Mouse (Mus musculus) spleen, adult 2 months (tissue): ENCODE measurements around the gene Shf. TPM values are rescaled to one million over a fixed set of nuclear protein-coding genes. Genes with fewer than 3 reads are reported as not detected.
"Not testable (repeated sequence)": the region's sequence is repeated elsewhere in the genome, so short reads cannot be mapped to it uniquely, and the experiment has no call there.

Experiments used
- DNase-seq, 2 experiments: peaks; one replicate each; pipeline versions ENCODE4 v3.0.0 to v3.0.0-alpha.2; 2012 to 2021; ENCODE audit warnings: low spot score in 2 of 2, low read depth in 1 of 2
- H3K27ac ChIP-seq: fragments of 200-500 bp; 2 replicates; pipeline ENCODE4 v1.5.1; 2012; ENCODE audit warnings: low read length, inconsistent platforms; ENCODE audit not compliant: insufficient read depth
- H3K27me3 ChIP-seq: fragments of 200-500 bp; 2 replicates; pipeline ENCODE4 v1.6.1; 2012; ENCODE audit warnings: mild to moderate bottlenecking, moderate library complexity, low read length, inconsistent platforms; ENCODE audit not compliant: control insufficient read depth, insufficient read depth
- H3K36me3 ChIP-seq: fragments of 200-500 bp; 2 replicates; pipeline ENCODE4 v1.6.1; 2012; ENCODE audit warnings: mild to moderate bottlenecking, low read length, inconsistent platforms; ENCODE audit not compliant: control insufficient read depth, insufficient read depth
- H3K4me1 ChIP-seq: fragments of 200-500 bp; 2 replicates; pipeline ENCODE4 v1.6.1; 2011; ENCODE audit warnings: inconsistent platforms; ENCODE audit not compliant: control insufficient read depth, insufficient read depth, insufficient read length
- H3K4me3 ChIP-seq: fragments of 200-500 bp; 2 replicates; pipeline ENCODE4 v1.5.1; 2011; ENCODE audit warnings: mild to moderate bottlenecking, inconsistent platforms; ENCODE audit not compliant: insufficient read depth, insufficient read length; ENCODE audit errors: extremely low read depth
- CTCF ChIP-seq: fragments of 200-500 bp; IDR thresholded peaks from 2 replicates; pipeline ENCODE4 v1.5.1; 2011; ENCODE audit warnings: mild to moderate bottlenecking, inconsistent platforms; ENCODE audit not compliant: insufficient read depth, insufficient read length, insufficient replicate concordance; ENCODE audit errors: extremely low read depth
- POLR2A ChIP-seq: fragments of 200-500 bp; IDR thresholded peaks from 2 replicates; pipeline ENCODE4 v1.6.1; 2011; ENCODE audit warnings: low read depth, low read length, inconsistent platforms
- WGBS: fragments of 180-500 bp; shearing (Covaris S2); methylation state at CpG from one replicate; pipeline ENCODE4 v1.1.7; 2018; 5-methylcytosine and 5-hydroxymethylcytosine counted together
- polyA plus RNA-seq: library from polyadenylated mRNA; depleted of rRNA; stranded (reverse); fragments of >200 nt; gene quantifications from 2 replicates; pipeline ENCODE4 v1.2.3, GENCODE M21; 2012

Shf gene
- polyA plus RNA-seq, 1 experiment: 4.3 TPM

- no peaks in the 10 kb centered on the region for H3K27me3 ChIP-seq
- H3K36me3 ChIP-seq: no peaks in the 10 kb centered on the region
- TF ChIP-seq POLR2A (no peak), CTCF (no peak)
- H3K4me3 ChIP-seq: no peak overlapping the region
- 86% methylated on average over 21 of the region's 21 CpGs for WGBS
- H3K27ac ChIP-seq: no peak overlapping the region
- H3K4me1 ChIP-seq: no peaks in the 10 kb centered on the region
- DNase-seq: no peak
These were observed 31.7 kb downstream of the Shf start for GRCm38 (mm10) chr2:122337291-122337690.

GRCm38 (mm10) chr2:122334170-122334569, 34.8 kb downstream of the Shf start:
- TF ChIP-seq POLR2A (no peak), CTCF (no peak)
- no peak overlapping the region for H3K4me3 ChIP-seq
- no peaks in the 10 kb centered on the region for H3K4me1 ChIP-seq
- 63% methylated on average over 3 of the region's 3 CpGs for WGBS
- no peaks in the 10 kb centered on the region for H3K36me3 ChIP-seq
- H3K27me3 ChIP-seq: no peaks in the 10 kb centered on the region
- no peak overlapping the region for H3K27ac ChIP-seq
- no peak for DNase-seq

DNA sequence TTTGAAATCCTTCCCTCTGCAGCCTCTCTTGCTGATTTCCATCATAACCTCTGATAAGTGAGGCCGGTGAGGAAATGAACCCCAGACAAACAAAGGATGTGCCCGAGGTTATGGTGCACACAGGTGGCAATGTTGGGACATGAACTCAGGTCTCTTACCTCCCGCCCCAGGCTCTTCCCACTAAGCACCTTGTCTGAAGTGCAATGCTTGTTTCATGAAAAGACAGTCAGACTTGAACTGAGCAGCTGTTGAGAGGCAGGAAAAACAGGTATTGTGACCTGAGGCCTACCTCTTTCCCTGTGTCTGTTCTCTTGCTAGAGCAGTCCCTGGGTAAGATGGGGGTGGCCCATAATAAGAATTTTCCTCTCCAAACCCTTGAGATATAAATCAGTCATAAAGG, 36.7 kb downstream of the Shf start:
- Histone ChIP-seq H3K36me3 (no peaks in the 10 kb centered on the region), H3K4me3 (no peak overlapping the region), H3K27ac (no peak overlapping the region), H3K4me1 (no peaks in the 10 kb centered on the region), H3K27me3 (no peaks in the 10 kb centered on the region)
- 84% methylated on average over 3 of the region's 3 CpGs for WGBS
- no peak for TF ChIP-seq POLR2A
- no peak for TF ChIP-seq CTCF
- DNase-seq: no peak

DNA sequence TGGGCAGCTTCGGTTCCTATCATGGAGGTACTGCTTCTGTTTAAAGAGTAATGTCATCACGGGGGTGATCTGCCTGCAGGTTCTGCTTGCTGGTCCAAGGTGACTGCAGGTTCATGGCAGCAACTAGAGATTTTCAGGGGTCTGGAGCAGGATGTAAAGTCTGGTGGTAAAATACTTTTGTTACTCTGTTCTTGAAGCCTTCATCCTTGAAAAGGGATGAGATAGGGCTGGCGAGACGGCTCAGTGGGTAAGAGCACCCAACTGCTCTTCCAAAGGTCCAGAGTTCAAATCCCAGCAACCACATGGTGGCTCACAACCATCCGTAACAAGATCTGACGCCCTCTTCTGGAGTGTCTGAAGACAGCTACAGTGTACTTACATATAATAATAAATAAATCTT, 38.6 kb downstream of the Shf start:
- 82% methylated on average over 6 of the region's 6 CpGs for WGBS
- H3K4me3 ChIP-seq, H3K27ac ChIP-seq, H3K36me3 ChIP-seq, H3K4me1 ChIP-seq, H3K27me3 ChIP-seq, DNase-seq: not testable (repeated sequence)

DNA sequence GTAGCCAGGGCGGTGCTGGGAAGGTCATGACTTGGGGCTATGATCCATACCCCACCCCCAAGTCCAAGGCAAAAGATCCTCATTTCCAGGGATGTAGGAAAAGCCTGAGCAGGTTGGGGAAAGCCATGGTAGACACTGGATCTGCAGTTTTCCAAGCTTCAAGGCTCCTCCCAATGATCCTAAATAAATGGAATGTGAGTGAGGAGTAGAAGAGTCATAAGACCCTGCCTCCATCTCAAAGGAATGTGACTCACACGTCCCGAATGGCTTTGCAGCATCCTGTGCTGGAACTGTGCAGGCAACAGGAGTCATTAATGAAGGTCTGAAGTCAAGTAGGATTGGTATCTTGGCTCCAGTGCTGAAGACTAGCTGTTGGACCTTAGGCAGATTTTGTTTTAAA, 41.0 kb downstream of the Shf start:
- no peaks in the 10 kb centered on the region for H3K4me1 ChIP-seq
- H3K36me3 ChIP-seq: no peaks in the 10 kb centered on the region
- TF ChIP-seq POLR2A (no peak), CTCF (no peak)
- H3K27me3 ChIP-seq: no peaks in the 10 kb centered on the region
- WGBS: 70% methylated on average over 3 of the region's 3 CpGs
- no peak overlapping the region for H3K27ac ChIP-seq
- DNase-seq: no peak
- no peak overlapping the region for H3K4me3 ChIP-seq

DNA sequence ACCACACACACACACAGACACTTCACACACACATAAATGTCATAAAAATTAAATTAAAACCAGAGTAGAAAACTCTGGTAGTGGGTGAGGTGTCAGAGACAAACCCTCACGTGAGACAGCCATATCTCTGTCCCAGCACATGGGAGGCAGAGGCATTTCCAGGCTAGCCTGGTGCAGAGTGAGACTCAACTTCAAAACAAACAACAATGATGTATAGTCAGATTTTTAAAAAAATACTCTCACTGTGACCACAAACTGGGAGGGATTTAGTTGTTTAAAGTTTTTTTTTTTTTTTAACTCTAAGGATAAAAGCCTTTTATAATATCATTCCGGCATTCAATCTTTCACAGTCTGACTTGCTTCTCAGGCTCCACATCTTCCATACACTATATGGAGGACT, 43.6 kb downstream of the Shf start:
- TF ChIP-seq POLR2A: no peak
- TF ChIP-seq CTCF: no peak
- no peaks in the 10 kb centered on the region for H3K36me3 ChIP-seq
- 79% methylated on average over 2 of the region's 2 CpGs for WGBS
- H3K4me3 ChIP-seq: no peak overlapping the region
- H3K27ac ChIP-seq: no peak overlapping the region
- DNase-seq: no peak
- no peaks in the 10 kb centered on the region for H3K4me1 ChIP-seq
- H3K27me3 ChIP-seq: no peaks in the 10 kb centered on the region

- no peak for TF ChIP-seq POLR2A
- no peak for TF ChIP-seq CTCF
- H3K36me3 ChIP-seq: no peaks in the 10 kb centered on the region
- no peak overlapping the region for H3K27ac ChIP-seq
- no peak overlapping the region for H3K4me3 ChIP-seq
- DNase-seq: no peak
- no peaks in the 10 kb centered on the region for H3K27me3 ChIP-seq
- H3K4me1 ChIP-seq: no peaks in the 10 kb centered on the region
- 82% methylated on average over 3 of the region's 3 CpGs for WGBS
These were observed 44.4 kb downstream of the Shf start for GRCm38 (mm10) chr2:122324586-122324985.

- H3K4me3 ChIP-seq: no peak overlapping the region
- no peaks in the 10 kb centered on the region for H3K4me1 ChIP-seq
- H3K27ac ChIP-seq: no peak overlapping the region
- no peak for TF ChIP-seq POLR2A
- TF ChIP-seq CTCF: no peak
- 77% methylated on average over 3 of the region's 3 CpGs for WGBS
- H3K27me3 ChIP-seq: no peaks in the 10 kb centered on the region
- DNase-seq: no peak
- no peaks in the 10 kb centered on the region for H3K36me3 ChIP-seq
These were observed 45.0 kb downstream of the Shf start for GRCm38 (mm10) chr2:122323960-122324359.
